Mouse (Mus musculus) midbrain, postnatal 0 days (tissue): ENCODE data around the gene Mboat2. TPM values are rescaled to one million over a fixed set of nuclear protein-coding genes. Genes with fewer than 3 reads are reported as not detected.

Source experiments
- ATAC-seq: fragments of 200-750 bp; cut with Nextera tagmentation; 2 replicates; pipeline ENCODE4 v1.8.0; 2017; ENCODE audit warnings: moderate number of reproducible peaks, mild to moderate bottlenecking, moderate TSS enrichment, moderate library complexity; ENCODE audit not compliant: low FRiP score
- DNase-seq: peaks from one replicate; pipeline ENCODE4 v3.0.0-alpha.2; 2015; ENCODE audit warnings: low spot score
- H3K27ac ChIP-seq: fragments of 300-500 bp; sonication (generic); 2 replicates; pipeline ENCODE4 v1.5.1; 2014; ENCODE audit warnings: low read depth, mild to moderate bottlenecking, low read length, mixed read lengths
- H3K27me3 ChIP-seq: fragments of 300-500 bp; sonication (generic); 2 replicates; pipeline ENCODE4 v1.6.1; 2014; ENCODE audit warnings: low read length, control low read depth, mixed read lengths; ENCODE audit not compliant: insufficient read depth
- H3K36me3 ChIP-seq: fragments of 300-500 bp; sonication (generic); 2 replicates; pipeline ENCODE4 v1.6.1; 2014; ENCODE audit warnings: low read length, control low read depth, mixed read lengths; ENCODE audit not compliant: insufficient read depth
- H3K4me1 ChIP-seq: fragments of 300-500 bp; sonication (generic); 2 replicates; pipeline ENCODE4 v1.6.1; 2014; ENCODE audit warnings: mild to moderate bottlenecking, control low read depth, antibody characterized with exemption, low read length, mixed read lengths; ENCODE audit not compliant: insufficient read depth
- H3K4me2 ChIP-seq: fragments of 300-500 bp; sonication (generic); 2 replicates; pipeline ENCODE4 v1.6.1; 2014; ENCODE audit warnings: low read depth, mild to moderate bottlenecking, low read length, mixed read lengths; ENCODE audit not compliant: poor library complexity, severe bottlenecking
- H3K4me3 ChIP-seq: fragments of 300-500 bp; sonication (generic); 2 replicates; pipeline ENCODE4 v1.5.1; 2014; ENCODE audit warnings: low read depth, mild to moderate bottlenecking, low read length, moderate library complexity
- H3K9ac ChIP-seq: fragments of 300-500 bp; sonication (generic); replicated peaks from 2 replicates; pipeline ENCODE4 v1.6.1; 2014; ENCODE audit warnings: mild to moderate bottlenecking, low read length, moderate library complexity, mixed read lengths; ENCODE audit not compliant: poor library complexity, severe bottlenecking
- H3K9me3 ChIP-seq: fragments of 300-500 bp; sonication (generic); 2 replicates; pipeline ENCODE4 v1.6.1; 2016; ENCODE audit warnings: low read length, control low read depth
- CTCF ChIP-seq: IDR thresholded peaks from 2 replicates; pipeline ENCODE4 v1.5.1; 2016; ENCODE audit warnings: antibody characterized with exemption, mild to moderate bottlenecking
- WGBS: fragments of 180-500 bp; shearing (Covaris S2); extraction: QIAGEN DNeasy Blood & Tissue Kit; methylation state at CpG from one replicate; pipeline ENCODE4 v1.1.7; 2014; 5-methylcytosine and 5-hydroxymethylcytosine counted together
- polyA plus RNA-seq: library from polyadenylated mRNA; unstranded; fragments of >200 nt; fragmentation: Nextera tagmentation; extraction: Ambion mirVana; gene quantifications from 2 replicates; pipeline ENCODE4 v1.2.1, GENCODE M21; 2015
- total RNA-seq: library from RNA; depleted of rRNA; stranded (reverse); fragments of >200 nt; gene quantifications from 2 replicates; pipeline ENCODE4 v1.2.3, GENCODE M21; 2014

Gene Mboat2
- total and polyA plus RNA-seq, 2 experiments from 2014 or later: 62.0 to 69.2 TPM

DNA sequence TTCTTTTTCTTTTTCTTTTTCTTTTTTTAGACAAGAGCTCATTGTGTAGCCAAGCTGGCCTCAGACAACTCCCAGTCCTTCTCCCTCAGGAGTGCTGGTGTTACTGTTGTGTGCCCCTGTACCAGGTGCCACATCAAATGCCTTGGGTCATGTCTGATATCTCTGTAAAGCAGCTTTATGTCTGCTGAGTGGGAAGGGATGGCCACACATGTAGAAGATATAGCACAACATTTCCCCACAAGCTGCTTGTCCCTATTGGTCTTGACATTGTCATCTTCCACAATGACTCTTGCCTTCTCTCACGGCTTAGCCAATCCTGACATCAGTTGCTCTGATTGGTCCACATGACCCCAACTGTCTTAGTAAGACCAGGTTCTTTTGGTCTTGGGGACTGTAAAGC, 45.2 kb downstream of the Mboat2 start:
- no peak for DNase-seq
- Histone ChIP-seq H3K27ac (no peak overlapping the region), H3K9me3 (no peaks in the 10 kb centered on the region), H3K36me3 (no peaks in the 10 kb centered on the region), H3K9ac (no peak overlapping the region), H3K4me2 (no peak overlapping the region), H3K27me3 (no peaks in the 10 kb centered on the region), H3K4me1 (0 out of 2 replicates have a peak, but pooled peaks cover 4% of the 10 kb centered on the region), H3K4me3 (no peak overlapping the region)
- TF ChIP-seq CTCF: no peak
- ATAC-seq: no peak
- WGBS: 71% methylated on average over 1 of the region's 1 CpGs

DNA sequence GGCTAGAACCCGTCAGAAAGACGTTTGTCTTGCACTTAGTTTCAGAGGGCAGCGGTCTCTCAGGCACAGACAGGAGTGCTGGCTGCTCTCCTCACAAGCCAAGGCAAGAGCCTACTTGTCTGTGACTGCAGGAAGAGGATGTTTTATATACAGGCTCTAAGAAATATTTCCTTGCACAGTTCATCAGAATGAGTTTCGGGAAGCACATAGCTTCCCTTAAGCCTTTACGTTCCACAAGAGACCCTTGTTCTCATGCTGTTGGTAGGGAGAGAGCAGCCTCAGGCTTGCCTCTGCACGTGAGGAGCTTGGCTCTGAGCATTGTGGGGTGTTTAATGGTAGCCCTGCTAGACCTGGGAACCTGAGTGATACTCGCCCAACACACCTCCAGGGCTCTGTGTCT, 46.6 kb downstream of the Mboat2 start:
- Histone ChIP-seq H3K4me3 (no peak overlapping the region), H3K4me2 (no peak overlapping the region), H3K9ac (no peak overlapping the region), H3K27ac (no peak overlapping the region), H3K36me3 (no peaks in the 10 kb centered on the region), H3K4me1 (0 out of 2 replicates have a peak, but pooled peaks cover 4% of the 10 kb centered on the region), H3K27me3 (no peaks in the 10 kb centered on the region), H3K9me3 (no peaks in the 10 kb centered on the region)
- DNase-seq (no peak), ATAC-seq (no peak)
- 66% methylated on average over 7 of the region's 7 CpGs for WGBS
- TF ChIP-seq CTCF: no peak

DNA sequence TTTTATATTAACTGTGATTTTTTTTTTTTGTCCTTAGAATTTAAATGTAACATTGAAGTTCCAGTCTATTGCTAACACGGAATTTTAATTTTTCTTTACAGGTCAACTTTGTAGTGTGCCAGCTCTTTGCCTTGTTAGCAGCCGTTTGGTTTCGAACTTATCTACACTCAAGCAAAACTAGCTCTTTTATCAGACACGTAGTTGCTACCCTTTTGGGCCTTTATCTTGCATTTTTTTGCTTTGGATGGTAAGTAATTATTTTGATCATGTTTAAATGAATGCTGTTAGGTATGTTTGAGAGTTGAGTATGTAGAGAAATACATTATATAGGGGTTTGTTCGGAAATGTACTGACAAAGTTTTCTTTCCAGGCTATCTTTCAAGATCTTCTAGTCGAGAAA, 47.4 kb downstream of the Mboat2 start:
- peaks cover 3% of the 10 kb centered on the region; the same call in 1 of the 2 replicates for H3K36me3 ChIP-seq
- no peak overlapping the region for H3K9ac ChIP-seq
- H3K27me3 ChIP-seq: no peaks in the 10 kb centered on the region
- H3K9me3 ChIP-seq: no peaks in the 10 kb centered on the region
- no peak overlapping the region for H3K4me3 ChIP-seq
- no peak for DNase-seq
- no peak for ATAC-seq
- H3K27ac ChIP-seq: no peak overlapping the region
- TF ChIP-seq CTCF: no peak
- 93% methylated on average over 6 of the region's 6 CpGs for WGBS
- H3K4me1 ChIP-seq: 0 out of 2 replicates have a peak, but pooled peaks cover 4% of the 10 kb centered on the region
- H3K4me2 ChIP-seq: no peak overlapping the region

DNA sequence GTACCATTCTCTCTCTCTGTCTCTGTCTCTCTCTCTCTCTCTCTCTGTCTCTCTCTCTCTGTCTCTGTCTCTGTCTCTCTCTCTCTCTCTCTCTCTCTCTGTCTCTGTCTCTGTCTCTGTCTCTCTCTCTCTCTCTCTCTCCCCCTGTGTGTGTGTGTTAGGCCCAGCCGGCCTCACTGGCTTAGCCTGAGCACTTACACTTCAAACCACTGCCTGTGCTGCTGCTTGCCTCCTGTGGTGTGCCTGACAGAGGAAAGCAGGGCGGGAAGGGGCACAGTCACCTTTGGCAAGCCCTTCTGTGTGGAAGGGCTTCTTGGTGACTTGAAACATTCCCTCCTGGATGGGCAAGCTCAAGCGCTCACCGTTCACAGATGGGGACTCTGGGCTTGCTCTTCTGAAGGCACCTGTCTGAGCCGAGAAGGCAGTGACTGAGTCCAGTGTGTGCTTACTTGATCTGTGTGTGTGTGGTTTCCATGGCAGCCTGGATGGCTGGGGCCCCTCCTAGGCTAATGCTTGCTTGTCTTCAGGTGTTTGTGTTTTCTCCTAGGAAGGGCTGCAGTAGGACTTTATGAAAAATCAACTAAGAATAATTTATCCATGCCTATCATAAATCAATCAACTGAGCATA, 48.2 kb downstream of the Mboat2 start:
- Histone ChIP-seq H3K9me3 (no peaks in the 10 kb centered on the region), H3K9ac (no peak overlapping the region), H3K27ac (no peak overlapping the region), H3K36me3 (peaks cover 7% of the 10 kb centered on the region), H3K4me1 (0 out of 2 replicates have a peak, but pooled peaks cover 4% of the 10 kb centered on the region), H3K4me2 (no peak overlapping the region), H3K4me3 (no peak overlapping the region), H3K27me3 (no peaks in the 10 kb centered on the region)
- no peak for DNase-seq
- 43% methylated on average over 5 of the region's 5 CpGs for WGBS
- no peak for TF ChIP-seq CTCF
- no peak for ATAC-seq

DNA sequence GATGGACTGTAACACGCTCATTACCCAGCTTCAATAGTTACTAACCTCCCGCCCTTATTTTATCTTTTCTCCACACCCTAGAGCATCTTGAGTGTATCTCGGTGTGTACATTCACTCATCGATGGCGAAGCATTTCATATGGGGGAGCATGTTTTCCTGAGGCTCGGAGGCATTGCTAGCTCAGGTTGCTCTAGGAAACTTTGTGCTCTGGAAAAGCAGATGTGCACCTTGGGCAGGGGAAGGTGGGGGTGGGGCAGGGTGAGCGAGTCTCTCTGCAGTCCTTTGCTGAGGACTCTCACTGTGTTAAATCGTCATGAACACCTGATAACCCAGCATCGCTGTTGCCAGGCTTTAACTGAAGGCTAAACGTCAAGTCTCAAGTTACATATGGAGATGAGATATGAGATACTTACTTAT, 48.9 kb downstream of the Mboat2 start:
- H3K9ac ChIP-seq: no peak overlapping the region
- no peak overlapping the region for H3K4me2 ChIP-seq
- TF ChIP-seq CTCF: no peak
- H3K9me3 ChIP-seq: no peaks in the 10 kb centered on the region
- 81% methylated on average over 10 of the region's 10 CpGs for WGBS
- H3K27ac ChIP-seq: no peak overlapping the region
- no peaks in the 10 kb centered on the region for H3K27me3 ChIP-seq
- ATAC-seq (no peak), DNase-seq (no peak)
- no peak overlapping the region for H3K4me3 ChIP-seq
- 0 out of 2 replicates have a peak, but pooled peaks cover 4% of the 10 kb centered on the region for H3K4me1 ChIP-seq
- H3K36me3 ChIP-seq: peaks cover 15% of the 10 kb centered on the region

DNA sequence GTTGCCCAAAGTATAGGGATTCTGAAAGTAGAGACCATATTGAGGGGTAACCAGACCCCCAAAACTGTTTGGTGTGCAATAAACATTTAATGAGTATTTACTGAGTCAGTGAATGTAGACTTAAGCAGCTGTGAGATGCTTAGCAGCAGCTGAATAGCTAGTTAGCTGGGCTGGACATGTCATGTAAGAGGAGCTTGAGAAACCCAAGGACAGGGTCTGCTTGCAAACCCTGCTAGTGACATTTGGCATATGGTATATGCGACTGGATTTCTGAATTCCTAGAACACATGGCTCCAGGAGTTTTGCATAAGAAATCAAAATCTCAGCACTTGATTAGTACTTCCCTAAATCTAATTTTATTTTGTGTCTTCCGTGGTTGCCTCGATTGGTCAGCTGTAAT, 52.6 kb downstream of the Mboat2 start:
- Histone ChIP-seq H3K4me3 (no peak overlapping the region), H3K9ac (no peak overlapping the region), H3K9me3 (no peaks in the 10 kb centered on the region), H3K27ac (no peak overlapping the region), H3K4me1 (no peaks in the 10 kb centered on the region), H3K36me3 (peaks cover 25% of the 10 kb centered on the region), H3K4me2 (no peak overlapping the region), H3K27me3 (no peaks in the 10 kb centered on the region)
- ATAC-seq (no peak), DNase-seq (no peak)
- TF ChIP-seq CTCF: no peak
- 94% methylated on average over 3 of the region's 3 CpGs for WGBS
